8 mouse cellular contexts compared by ENCODE assay signal in genomic region chr10:80674851-80675404, GRCm38 (mm10). TPM values are rescaled to one million over a fixed set of nuclear protein-coding genes. Genes with fewer than 3 reads are reported as not detected.
DNase-seq lines count a peak whose midpoint lies in the region; ATAC-seq and TF ChIP-seq lines count a peak whose summit lies in the region.

No protein-coding gene starts in this region.

- no peak for DNase-seq in left cerebral cortex, adult 2 months (ENCODE audit: extremely low spot score in 1 of 2, low spot score in 2 of 2)
- DNase-seq in left cerebral cortex, postnatal 10 days (ENCODE audit: extremely low spot score in 1 of 2, low spot score in 2 of 2), result no peak
- no peak for DNase-seq in hindbrain, embryonic 14.5 days (ENCODE audit: low spot score)
- DNase-seq in natural killer cell, adult 2 months (ENCODE audit: low spot score in 2 of 2), result no peak
- DNase-seq in urinary bladder, postnatal 10 days (ENCODE audit: low spot score), result no peak
- DNase-seq in kidney, postnatal 36 days, result no peak

- H3K4me1 ChIP-seq in cortical plate, adult 2 months (ENCODE audit: control insufficient read depth, insufficient read depth, low read length), result peaks cover 7% of the 10 kb centered on the region
- peaks cover 52% of the 10 kb centered on the region for H3K4me1 ChIP-seq in hindbrain, embryonic 14.5 days (replicated peaks; ENCODE audit: control insufficient read depth, insufficient read depth, low read length)
- peaks cover 44% of the 10 kb centered on the region for H3K4me1 ChIP-seq in midbrain, embryonic 16.5 days (ENCODE audit: control insufficient read depth, insufficient read depth, low read length)

- H3K4me3 ChIP-seq in left cerebral cortex, adult 2 months, result peak overlapping the region; percentile 82
- peak overlapping the region; percentile 79 for H3K4me3 ChIP-seq in cortical plate, adult 2 months (ENCODE audit: insufficient read depth, low read length)
- H3K4me3 ChIP-seq in hindbrain, embryonic 14.5 days (replicated peaks; ENCODE audit: low read length), result peak overlapping the region; percentile 95
- peak overlapping the region; percentile 100 for H3K4me3 ChIP-seq in midbrain, embryonic 16.5 days (ENCODE audit: low read depth, low read length)

- no peak for TF ChIP-seq CTCF in left cerebral cortex, adult 2 months (IDR thresholded peaks at IDR 0.05)
- no peak for TF ChIP-seq CTCF in cortical plate, adult 2 months (IDR thresholded peaks at IDR 0.05; ENCODE audit: extremely low read depth, insufficient read depth, low read length)

- H3K9ac ChIP-seq in hindbrain, embryonic 14.5 days, result peak overlapping the region; percentile 98
- H3K9ac ChIP-seq in midbrain, embryonic 16.5 days (ENCODE audit: low read depth, low read length), result peak overlapping the region; percentile 98

- peak overlapping the region; percentile 94 for H3K4me2 ChIP-seq in hindbrain, embryonic 14.5 days (replicated peaks)
- H3K4me2 ChIP-seq in midbrain, embryonic 16.5 days (ENCODE audit: low read length), result peak overlapping the region; percentile 80

- H3K27ac ChIP-seq in left cerebral cortex, adult 2 months, result peak overlapping the region; percentile 92
- peak overlapping the region; percentile 48; the same call in 1 of the 2 replicates for H3K27ac ChIP-seq in cortical plate, adult 2 months (ENCODE audit: insufficient read depth, low read length)
- peak overlapping the region; percentile 87 for H3K27ac ChIP-seq in hindbrain, embryonic 14.5 days
- H3K27ac ChIP-seq in midbrain, embryonic 16.5 days (ENCODE audit: low read length), result peak overlapping the region; percentile 87

- ATAC-seq in hindbrain, embryonic 14.5 days (ENCODE audit: low FRiP score), result no peak
- ATAC-seq in midbrain, embryonic 16.5 days, result no peak

- no peaks in the 10 kb centered on the region for H3K9me3 ChIP-seq in hindbrain, embryonic 14.5 days (ENCODE audit: control insufficient read depth, low read length)
- H3K9me3 ChIP-seq in midbrain, embryonic 16.5 days (replicated peaks; ENCODE audit: control insufficient read depth, low read length, poor library complexity, severe bottlenecking), result no peaks in the 10 kb centered on the region

- 16% methylated on average over 6 of the region's 6 CpGs for WGBS in hindbrain, embryonic 14.5 days
- WGBS in midbrain, embryonic 16.5 days, result 16% methylated on average over 6 of the region's 6 CpGs

- TF ChIP-seq POLR2A in cortical plate, adult 2 months (IDR thresholded peaks at IDR 0.05; ENCODE audit: extremely low read depth, insufficient read depth, low read length), result no peak

- intact Hi-C loops in left cerebral cortex, adult 2 months (cut with DNase I), result loop anchor here (5.0 kb wide), 1 partner anchor 98 kb away; the partner anchor contains the start of gene Klf16
- intact Hi-C loops in left cerebral cortex, postnatal 10 days (cut with DNase I), result loop anchor here (5.0 kb wide), 1 partner anchor 98 kb away; the partner anchor contains the start of gene Klf16

- no peaks in the 10 kb centered on the region for H3K27me3 ChIP-seq in hindbrain, embryonic 14.5 days (ENCODE audit: control insufficient read depth, insufficient read depth, low read length)
- H3K27me3 ChIP-seq in midbrain, embryonic 16.5 days (ENCODE audit: control insufficient read depth, insufficient read depth, low read depth, low read length), result no peaks in the 10 kb centered on the region

- peaks cover 19% of the 10 kb centered on the region for H3K36me3 ChIP-seq in hindbrain, embryonic 14.5 days (replicated peaks; ENCODE audit: control insufficient read depth, insufficient read depth)
- peaks cover 12% of the 10 kb centered on the region for H3K36me3 ChIP-seq in midbrain, embryonic 16.5 days (ENCODE audit: control insufficient read depth, insufficient read depth, low read length)

RNA-seq across cellular contexts. Expression of gene Mknk2, which starts 3.0 kb away (rescaled TPM):
- 10 to 100 TPM; 42.8 to 48.8 TPM for total RNA-seq in left cerebral cortex, adult 2 months (2021)
- 10 to 100 TPM; 46.1 to 47.1 TPM for total RNA-seq in left cerebral cortex, postnatal 10 days (2021)
- polyA plus RNA-seq in cortical plate, adult 2 months (2012; rRNA removed), result 47.1 and 54.0 TPM in 2 replicates
- polyA plus RNA-seq in hindbrain, embryonic 14.5 days (2014; fragmentation: Nextera tagmentation; extraction: Ambion mirVana), result 53.8 and 60.2 TPM in 2 replicates
- polyA plus RNA-seq in midbrain, embryonic 16.5 days (2015; fragmentation: Nextera tagmentation; extraction: Ambion mirVana), result 43.7 and 49.1 TPM in 2 replicates

RNA-seq across cellular contexts. Expression of gene Btbd2, which starts 18.1 kb away (rescaled TPM):
- 10 to 100 TPM; 85.1 to 96.7 TPM for total RNA-seq in left cerebral cortex, adult 2 months (2021)
- 10 to 100 TPM; 89.6 to 91.0 TPM for total RNA-seq in left cerebral cortex, postnatal 10 days (2021)
- polyA plus RNA-seq in cortical plate, adult 2 months (2012; rRNA removed), result 98.8 and 102 TPM in 2 replicates
- 83.2 and 83.7 TPM in 2 replicates for polyA plus RNA-seq in hindbrain, embryonic 14.5 days (2014; fragmentation: Nextera tagmentation; extraction: Ambion mirVana)
- polyA plus RNA-seq in midbrain, embryonic 16.5 days (2015; fragmentation: Nextera tagmentation; extraction: Ambion mirVana), result 71.8 and 73.5 TPM in 2 replicates

RNA-seq across cellular contexts. Expression of gene Mob3a, which starts 26.8 kb away (rescaled TPM):
- 10 to 100 TPM; 13.6 to 15.5 TPM for total RNA-seq in left cerebral cortex, adult 2 months (2021)
- total RNA-seq in left cerebral cortex, postnatal 10 days (2021), result 10 to 100 TPM; 21.8 to 24.7 TPM
- 7.9 and 9.4 TPM in 2 replicates for polyA plus RNA-seq in cortical plate, adult 2 months (2012; rRNA removed)
- 45.3 and 47.1 TPM in 2 replicates for polyA plus RNA-seq in hindbrain, embryonic 14.5 days (2014; fragmentation: Nextera tagmentation; extraction: Ambion mirVana)
- 61.4 and 64.3 TPM in 2 replicates for polyA plus RNA-seq in midbrain, embryonic 16.5 days (2015; fragmentation: Nextera tagmentation; extraction: Ambion mirVana)

RNA-seq across cellular contexts. Expression of gene Izumo4, which starts 27.1 kb away (rescaled TPM):
- 10 to 100 TPM; 45.0 to 46.0 TPM for total RNA-seq in left cerebral cortex, adult 2 months (2021)
- 10 to 100 TPM; 56.3 to 63.5 TPM for total RNA-seq in left cerebral cortex, postnatal 10 days (2021)
- polyA plus RNA-seq in cortical plate, adult 2 months (2012; rRNA removed), result 111 and 118 TPM in 2 replicates
- polyA plus RNA-seq in hindbrain, embryonic 14.5 days (2014; fragmentation: Nextera tagmentation; extraction: Ambion mirVana), result 20.0 and 20.4 TPM in 2 replicates
- polyA plus RNA-seq in midbrain, embryonic 16.5 days (2015; fragmentation: Nextera tagmentation; extraction: Ambion mirVana), result 44.9 and 49.5 TPM in 2 replicates

RNA-seq across cellular contexts. Expression of gene Csnk1g2, which starts 52.3 kb away (rescaled TPM):
- total RNA-seq in left cerebral cortex, adult 2 months (2021), result 100 to 1,000 TPM; 244 to 251 TPM
- 100 to 1,000 TPM; 156 to 167 TPM for total RNA-seq in left cerebral cortex, postnatal 10 days (2021)
- 294 and 314 TPM in 2 replicates for polyA plus RNA-seq in cortical plate, adult 2 months (2012; rRNA removed)
- 65.4 and 76.4 TPM in 2 replicates for polyA plus RNA-seq in hindbrain, embryonic 14.5 days (2014; fragmentation: Nextera tagmentation; extraction: Ambion mirVana)
- 79.9 and 96.8 TPM in 2 replicates for polyA plus RNA-seq in midbrain, embryonic 16.5 days (2015; fragmentation: Nextera tagmentation; extraction: Ambion mirVana)
